In the genomic region with DNA sequence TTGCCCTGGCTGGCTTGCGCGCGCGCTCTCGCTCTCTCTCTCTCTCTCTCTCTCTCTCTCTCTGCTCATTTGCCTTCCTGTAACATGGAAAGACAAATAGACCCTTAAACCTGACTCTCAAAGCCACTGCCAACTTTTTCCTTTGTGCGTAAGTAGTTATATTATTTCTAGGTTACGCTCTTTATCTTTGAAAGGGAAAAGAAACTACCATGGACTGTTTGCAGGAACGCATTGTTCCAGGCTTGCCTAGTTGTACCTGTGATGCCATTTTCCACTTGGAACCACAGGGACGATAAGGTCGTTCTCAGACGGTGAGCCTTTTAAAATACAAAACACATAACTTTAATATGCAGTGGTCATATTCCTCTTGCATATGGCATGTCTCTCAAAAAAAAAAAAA, we compare ENCODE assay signal across 13 mouse cellular contexts.
"Had no signal": no experiment of that assay in that cellular context is flagged by ENCODE, and none has a peak within 500 bp of the region (broad histone marks: within the 10 kb centered on the region; RNA-seq: fewer than 3 reads in every experiment).

No protein-coding gene starts in this region.

- H3K9me3 ChIP-seq: limb, embryonic 10.5 days; liver, embryonic 12.5 days; midbrain, embryonic 10.5 days; neural tube, embryonic 15.5 days had no signal

- H3K4me2 ChIP-seq: liver, embryonic 12.5 days; neural tube, embryonic 15.5 days had no signal

- H3K36me3 ChIP-seq: limb, embryonic 10.5 days; liver, embryonic 12.5 days; midbrain, embryonic 10.5 days; neural tube, embryonic 15.5 days had no signal

- H3K9ac ChIP-seq: liver, embryonic 12.5 days; neural tube, embryonic 15.5 days had no signal

- H3K27ac ChIP-seq: limb, embryonic 10.5 days; liver, embryonic 12.5 days; midbrain, embryonic 10.5 days; neural tube, embryonic 15.5 days had no signal

- H3K4me3 ChIP-seq: limb, embryonic 10.5 days; liver, embryonic 12.5 days; midbrain, embryonic 10.5 days; myocyte; neural tube, embryonic 15.5 days had no signal

- ATAC-seq: liver, embryonic 12.5 days had no signal

- DNase-seq: kidney, adult 8-10 months; kidney, postnatal 10 days; lung, postnatal 14 days; midbrain, embryonic 14.5 days; right cerebral cortex, adult 18-20 months; right cerebral cortex, postnatal 25 days; thymus, adult 18-20 months; thymus, postnatal 14 days had no signal

- H3K27me3 ChIP-seq: liver, embryonic 12.5 days; neural tube, embryonic 15.5 days had no signal
